ENCODE assay signal across 27 mouse cellular contexts in genomic region chr12:84478937-84479336, GRCm38 (mm10). TPM values are rescaled to one million over a fixed set of nuclear protein-coding genes. Genes with fewer than 3 reads are reported as not detected.
DNase-seq lines count a peak whose midpoint lies in the region; ATAC-seq and TF ChIP-seq lines count a peak whose summit lies in the region.
"Had no signal": no experiment of that assay in that cellular context is flagged by ENCODE, and none has a peak within 500 bp of the region (broad histone marks: within the 10 kb centered on the region; RNA-seq: fewer than 3 reads in every experiment).

No protein-coding gene starts in this region.

- ATAC-seq in kidney, embryonic 14.5 days (ENCODE audit: low FRiP score, low TSS enrichment), result no peak
- ATAC-seq: activated CD4-positive, CD25-positive, alpha-beta regulatory T cell, adult 4 months; forebrain, embryonic 15.5 days had no signal

- H3K9me3 ChIP-seq in kidney, embryonic 14.5 days (ENCODE audit: control insufficient read depth, low read length), result no peaks in the 10 kb centered on the region
- H3K9me3 ChIP-seq: embryonic facial prominence, embryonic 10.5 days; embryonic facial prominence, embryonic 13.5 days; forebrain, embryonic 12.5 days; forebrain, embryonic 15.5 days; heart, embryonic 12.5 days; heart, embryonic 15.5 days; hindbrain, embryonic 10.5 days; hindbrain, embryonic 13.5 days had no signal

- WGBS in kidney, adult 2 months, result 80% methylated on average over 7 of the region's 7 CpGs
- WGBS in kidney, embryonic 14.5 days, result 74% methylated on average over 7 of the region's 7 CpGs

- TF ChIP-seq CTCF in kidney, adult 2 months (conservative IDR thresholded peaks at IDR 0.05; ENCODE audit: insufficient read depth, insufficient read length, low read depth, low read length), result no peak

- no peak overlapping the region for H3K4me3 ChIP-seq in kidney, adult 2 months (ENCODE audit: insufficient read depth, low read depth, low read length)
- no peak overlapping the region for H3K4me3 ChIP-seq in kidney, embryonic 14.5 days (ENCODE audit: low read length)
- H3K4me3 ChIP-seq: embryonic facial prominence, embryonic 10.5 days; embryonic facial prominence, embryonic 13.5 days; erythroblast, embryonic 14.5 days; forebrain, embryonic 12.5 days; forebrain, embryonic 15.5 days; heart, embryonic 12.5 days; heart, embryonic 15.5 days; hindbrain, embryonic 10.5 days; hindbrain, embryonic 13.5 days had no signal

- no peak for TF ChIP-seq POLR2A in kidney, adult 2 months (IDR thresholded peaks at IDR 0.05; ENCODE audit: low read depth, low read length)

- H3K27me3 ChIP-seq in kidney, adult 2 months (replicated peaks; ENCODE audit: control insufficient read depth, insufficient read depth, low read length), result no peaks in the 10 kb centered on the region
- no peaks in the 10 kb centered on the region for H3K27me3 ChIP-seq in kidney, embryonic 14.5 days (ENCODE audit: control insufficient read depth, insufficient read depth, low read length)
- H3K27me3 ChIP-seq: embryonic facial prominence, embryonic 13.5 days; forebrain, embryonic 12.5 days; forebrain, embryonic 15.5 days; heart, embryonic 12.5 days; heart, embryonic 15.5 days had no signal

- no peaks in the 10 kb centered on the region; the same call in 1 of the 2 replicates for H3K36me3 ChIP-seq in kidney, adult 2 months (ENCODE audit: control insufficient read depth, insufficient read depth, low read length)
- 0 out of 2 replicates have a peak, but pooled peaks cover 2% of the 10 kb centered on the region for H3K36me3 ChIP-seq in kidney, embryonic 14.5 days (ENCODE audit: control insufficient read depth, insufficient read depth, low read length)
- H3K36me3 ChIP-seq: heart, embryonic 15.5 days had no signal

- no peak overlapping the region for H3K4me2 ChIP-seq in kidney, embryonic 14.5 days (replicated peaks; ENCODE audit: low read depth, low read length)
- H3K4me2 ChIP-seq: embryonic facial prominence, embryonic 13.5 days; forebrain, embryonic 12.5 days; forebrain, embryonic 15.5 days; heart, embryonic 12.5 days; heart, embryonic 15.5 days; hindbrain, embryonic 13.5 days had no signal

- no peaks in the 10 kb centered on the region for H3K4me1 ChIP-seq in kidney, adult 2 months (ENCODE audit: control insufficient read depth, insufficient read depth, low read length)
- no peaks in the 10 kb centered on the region for H3K4me1 ChIP-seq in kidney, embryonic 14.5 days (ENCODE audit: control insufficient read depth, insufficient read depth, low read length)
- H3K4me1 ChIP-seq: embryonic facial prominence, embryonic 13.5 days; forebrain, embryonic 12.5 days; forebrain, embryonic 15.5 days; heart, embryonic 15.5 days; hindbrain, embryonic 10.5 days; hindbrain, embryonic 13.5 days had no signal

- DNase-seq in kidney, adult 2 months, result peak; percentile 12
- no peak for DNase-seq in kidney, adult 11 months
- DNase-seq in kidney, postnatal 10 days, result peak; percentile 38
- DNase-seq in lung, postnatal 10 days, result peak; percentile 18
- no peak for DNase-seq in lung, postnatal 25 days (ENCODE audit: low spot score)
- DNase-seq: adrenal gland, adult 8-10 months; adrenal gland, postnatal 25 days; cerebellum, adult 11-12 months; cerebellum, adult 8-10 months; cerebellum, postnatal 10 days; cerebellum, postnatal 36 days; embryo, embryonic 11 days; gastrocnemius, postnatal 25 days; heart, adult 18-20 months; heart, postnatal 10 days; heart, postnatal 36 days had no signal

- H3K27ac ChIP-seq in kidney, adult 2 months (ENCODE audit: insufficient read depth, low read depth, low read length), result no peak overlapping the region
- H3K27ac ChIP-seq in kidney, embryonic 14.5 days (ENCODE audit: low read depth, low read length), result no peak overlapping the region
- H3K27ac ChIP-seq: embryonic facial prominence, embryonic 10.5 days; embryonic facial prominence, embryonic 13.5 days; forebrain, embryonic 12.5 days; forebrain, embryonic 15.5 days; heart, embryonic 15.5 days; hindbrain, embryonic 10.5 days; hindbrain, embryonic 13.5 days had no signal

- H3K9ac ChIP-seq in kidney, embryonic 14.5 days (ENCODE audit: low read depth, low read length), result no peak overlapping the region
- H3K9ac ChIP-seq: embryonic facial prominence, embryonic 13.5 days; forebrain, embryonic 12.5 days; forebrain, embryonic 15.5 days; heart, embryonic 12.5 days; heart, embryonic 15.5 days; hindbrain, embryonic 13.5 days had no signal

RNA-seq across cellular contexts. Expression of gene Lin52, which starts 27.7 kb away (rescaled TPM):
- 21.6 and 26.3 TPM in 2 replicates for polyA plus RNA-seq in kidney, adult 2 months (2012; rRNA removed)
- polyA plus RNA-seq in kidney, embryonic 14.5 days (2014; fragmentation: Nextera tagmentation; extraction: Ambion mirVana), result 21.0 and 23.2 TPM in 2 replicates

RNA-seq across cellular contexts. Expression of gene Aldh6a1, which starts 28.1 kb away (rescaled TPM):
- polyA plus RNA-seq in kidney, adult 2 months (2012; rRNA removed), result 245 and 297 TPM in 2 replicates
- 25.0 and 50.2 TPM in 2 replicates for polyA plus RNA-seq in kidney, embryonic 14.5 days (2014; fragmentation: Nextera tagmentation; extraction: Ambion mirVana)

Comparison
In these comparisons a context has a peak if more than half of its experiments do, and no peak if none do; other contexts are left out.
1. DNase-seq: peak in kidney, adult 2 months (single experiment), kidney, postnatal 10 days (single experiment) and lung, postnatal 10 days (single experiment); none in kidney, adult 11 months (single experiment) and lung, postnatal 25 days (single experiment).